8 mouse cellular contexts compared by ENCODE assay signal in the genomic region with DNA sequence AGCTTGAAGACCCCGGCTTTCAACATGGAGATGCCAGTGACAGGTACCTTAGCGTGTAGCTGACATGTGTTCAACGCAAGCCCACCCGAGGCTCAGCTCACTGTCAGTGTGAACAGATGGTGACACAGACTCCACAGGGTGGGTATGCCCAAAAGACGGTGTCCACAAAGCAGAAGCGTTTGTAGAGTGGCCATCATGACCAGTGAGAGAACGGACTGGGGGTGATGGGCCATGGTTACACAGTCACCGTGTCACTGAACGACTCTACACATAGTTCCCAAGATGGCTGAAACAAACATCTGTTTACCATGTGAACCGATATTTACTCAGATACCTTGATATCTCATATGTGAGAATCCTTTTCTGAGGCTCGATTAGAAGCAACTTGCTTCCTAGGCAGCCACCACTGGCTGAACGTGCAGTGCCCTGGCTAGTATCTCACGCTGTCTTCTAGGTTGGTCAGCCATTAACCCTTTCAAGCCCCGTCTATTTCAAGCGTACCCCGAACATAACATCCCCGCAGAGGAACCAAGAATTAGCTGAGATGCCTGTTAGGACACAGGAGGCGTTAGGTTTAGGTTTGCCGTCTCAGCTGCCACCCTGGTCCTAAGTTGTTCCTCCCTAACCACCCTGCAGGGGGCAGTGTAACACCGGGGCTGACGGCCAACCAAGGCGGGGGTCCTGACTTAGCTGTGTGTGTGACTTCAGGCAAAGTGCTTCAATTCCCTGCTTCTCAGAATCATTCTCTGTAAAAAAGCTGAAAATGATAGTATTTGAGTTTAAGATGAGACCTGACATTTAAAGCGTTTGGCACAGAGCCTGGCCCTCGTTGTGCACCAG. TPM values are rescaled to one million over a fixed set of nuclear protein-coding genes. Genes with fewer than 3 reads are reported as not detected.
A peak's percentile ranks its signal among the peaks of the same experiment; 100 is the strongest.
DNase-seq lines count a peak whose midpoint lies in the region; ATAC-seq and TF ChIP-seq lines count a peak whose summit lies in the region.

No protein-coding gene starts in this region.

- no peaks in the 10 kb centered on the region for H3K36me3 ChIP-seq in spleen, adult 2 months (ENCODE audit: control insufficient read depth, insufficient read depth, low read length)
- H3K36me3 ChIP-seq in kidney, postnatal 0 days (ENCODE audit: insufficient read depth, low read length): no peaks in the 10 kb centered on the region
- H3K36me3 ChIP-seq in liver, embryonic 11.5 days (ENCODE audit: control insufficient read depth, insufficient read depth, low read length): no peaks in the 10 kb centered on the region
- H3K36me3 ChIP-seq in neural tube, embryonic 11.5 days (ENCODE audit: control insufficient read depth, insufficient read depth, low read length): no peaks in the 10 kb centered on the region

- no peak overlapping the region for H3K27ac ChIP-seq in spleen, adult 2 months (ENCODE audit: insufficient read depth, low read length)
- no peak overlapping the region for H3K27ac ChIP-seq in kidney, postnatal 0 days
- H3K27ac ChIP-seq in liver, embryonic 11.5 days (ENCODE audit: low read depth, low read length): no peak overlapping the region
- no peak overlapping the region for H3K27ac ChIP-seq in neural tube, embryonic 11.5 days (ENCODE audit: low read depth, low read length)

- WGBS in spleen, adult 2 months: 50% methylated on average over 24 of the region's 24 CpGs
- WGBS in kidney, postnatal 0 days: 43% methylated on average over 24 of the region's 24 CpGs
- WGBS in liver, embryonic 11.5 days: 45% methylated on average over 24 of the region's 24 CpGs
- 47% methylated on average over 24 of the region's 24 CpGs for WGBS in neural tube, embryonic 11.5 days

- H3K27me3 ChIP-seq in spleen, adult 2 months (ENCODE audit: control insufficient read depth, insufficient read depth, low read length): no peaks in the 10 kb centered on the region
- 0 out of 2 replicates have a peak, but pooled peaks cover 3% of the 10 kb centered on the region for H3K27me3 ChIP-seq in kidney, postnatal 0 days (ENCODE audit: insufficient read depth, low read length)
- H3K27me3 ChIP-seq in liver, embryonic 11.5 days (replicated peaks; ENCODE audit: control insufficient read depth, insufficient read depth, low read length): peaks cover 4% of the 10 kb centered on the region; the same call in 1 of the 2 replicates
- no peaks in the 10 kb centered on the region for H3K27me3 ChIP-seq in neural tube, embryonic 11.5 days (ENCODE audit: control insufficient read depth, insufficient read depth, low read length)

- H3K9ac ChIP-seq in kidney, postnatal 0 days (ENCODE audit: low read depth, low read length): no peak overlapping the region
- no peak overlapping the region for H3K9ac ChIP-seq in liver, embryonic 11.5 days (ENCODE audit: low read depth, low read length)
- no peak overlapping the region for H3K9ac ChIP-seq in neural tube, embryonic 11.5 days (ENCODE audit: low read length)

- no peak overlapping the region for H3K4me2 ChIP-seq in kidney, postnatal 0 days (ENCODE audit: low read length)
- no peak overlapping the region for H3K4me2 ChIP-seq in liver, embryonic 11.5 days
- H3K4me2 ChIP-seq in neural tube, embryonic 11.5 days (ENCODE audit: low read depth): no peak overlapping the region

- intact Hi-C loops in gastrocnemius, postnatal 14 days (cut with DNase I; ENCODE audit: low total_unique reads): no loop called here

- no peaks in the 10 kb centered on the region for H3K9me3 ChIP-seq in kidney, postnatal 0 days (replicated peaks; ENCODE audit: low read length)
- H3K9me3 ChIP-seq in liver, embryonic 11.5 days (ENCODE audit: control insufficient read depth, low read length): no peaks in the 10 kb centered on the region
- no peaks in the 10 kb centered on the region for H3K9me3 ChIP-seq in neural tube, embryonic 11.5 days (ENCODE audit: control insufficient read depth, low read length)

- H3K4me1 ChIP-seq in spleen, adult 2 months (ENCODE audit: control insufficient read depth, insufficient read depth, insufficient read length): no peaks in the 10 kb centered on the region
- H3K4me1 ChIP-seq in kidney, postnatal 0 days (replicated peaks; ENCODE audit: insufficient read depth, low read length): no peaks in the 10 kb centered on the region
- no peaks in the 10 kb centered on the region for H3K4me1 ChIP-seq in liver, embryonic 11.5 days (replicated peaks; ENCODE audit: control insufficient read depth, insufficient read depth, low read length)
- no peaks in the 10 kb centered on the region for H3K4me1 ChIP-seq in neural tube, embryonic 11.5 days (ENCODE audit: control insufficient read depth, insufficient read depth, low read length)

- H3K4me3 ChIP-seq in spleen, adult 2 months (ENCODE audit: extremely low read depth, insufficient read depth, insufficient read length): no peak overlapping the region
- H3K4me3 ChIP-seq in kidney, postnatal 0 days (replicated peaks; ENCODE audit: low read depth, low read length): no peak overlapping the region
- H3K4me3 ChIP-seq in liver, embryonic 11.5 days (ENCODE audit: low read depth, low read length): no peak overlapping the region
- H3K4me3 ChIP-seq in neural tube, embryonic 11.5 days (ENCODE audit: low read depth, low read length): no peak overlapping the region

- peak; percentile 6; the same call in 1 of the 2 replicates for TF ChIP-seq CTCF in spleen, adult 2 months (IDR thresholded peaks at IDR 0.05; ENCODE audit: extremely low read depth, insufficient read depth, insufficient read length, insufficient replicate concordance)
- TF ChIP-seq CTCF in kidney, postnatal 0 days (IDR thresholded peaks at IDR 0.05; ENCODE audit: low read depth): peak; percentile 90

- DNase-seq in spleen, adult 2 months (ENCODE audit: low read depth in 1 of 2, low spot score in 2 of 2): no peak
- no peak for DNase-seq in spleen, postnatal 36 days (ENCODE audit: low spot score in 2 of 2)
- DNase-seq in cerebellum, postnatal 14 days: peak; percentile 81 to 90
- peak; percentile 26 for DNase-seq in gastrocnemius, postnatal 14 days
- DNase-seq in kidney, postnatal 0 days (ENCODE audit: low spot score): peak; percentile 77
- DNase-seq in liver, embryonic 11.5 days (ENCODE audit: low spot score): no peak
- peak; percentile 82 for DNase-seq in neural tube, embryonic 11.5 days (ENCODE audit: low spot score)
- DNase-seq in yolk sac, embryonic 10.5 days (ENCODE audit: low spot score): peak; percentile 28

- no peak for TF ChIP-seq POLR2A in spleen, adult 2 months (IDR thresholded peaks at IDR 0.05; ENCODE audit: low read depth, low read length)

- no peak; the same call in 1 of the 2 replicates for ATAC-seq in kidney, postnatal 0 days (replicated peaks; ENCODE audit: low FRiP score, low read depth)
- 0 out of 2 replicates have a peak, but pooled peaks have one; percentile 41 for ATAC-seq in liver, embryonic 11.5 days (replicated peaks; ENCODE audit: low FRiP score)
- peak; percentile 81 for ATAC-seq in neural tube, embryonic 11.5 days (ENCODE audit: insufficient read depth, low FRiP score, low TSS enrichment)

RNA-seq across cellular contexts. Expression of gene Erich3, which starts 10.9 kb away (rescaled TPM):
- polyA plus RNA-seq in spleen, adult 2 months (2012; rRNA removed): 0.02 TPM in 1 of 2 replicates, not detected in the other
- total RNA-seq in gastrocnemius, postnatal 14 days (2021): under 1 TPM; 0.04 TPM
- not detected in 2 replicates for polyA plus RNA-seq in kidney, postnatal 0 days (2015; fragmentation: Nextera tagmentation; extraction: Ambion mirVana)
- polyA plus RNA-seq in liver, embryonic 11.5 days (2014; fragmentation: Nextera tagmentation; extraction: Ambion mirVana): not detected in 2 replicates
- polyA plus RNA-seq in neural tube, embryonic 11.5 days (2014; fragmentation: Nextera tagmentation; extraction: Ambion mirVana): 0.77 and 0.95 TPM in 2 replicates

RNA-seq across cellular contexts. Expression of gene Tyw3, which starts 55.9 kb away (rescaled TPM):
- polyA plus RNA-seq in spleen, adult 2 months (2012; rRNA removed): 7.5 and 8.1 TPM in 2 replicates
- 1 to 10 TPM; 1.4 to 2.5 TPM for total RNA-seq in gastrocnemius, postnatal 14 days (2021)
- 16.3 and 16.8 TPM in 2 replicates for polyA plus RNA-seq in kidney, postnatal 0 days (2015; fragmentation: Nextera tagmentation; extraction: Ambion mirVana)
- polyA plus RNA-seq in liver, embryonic 11.5 days (2014; fragmentation: Nextera tagmentation; extraction: Ambion mirVana): 8.2 and 10.7 TPM in 2 replicates
- polyA plus RNA-seq in neural tube, embryonic 11.5 days (2014; fragmentation: Nextera tagmentation; extraction: Ambion mirVana): 19.0 and 24.4 TPM in 2 replicates

RNA-seq across cellular contexts. Expression of gene Cryz, which starts 56.3 kb away (rescaled TPM):
- 1.9 and 2.5 TPM in 2 replicates for polyA plus RNA-seq in spleen, adult 2 months (2012; rRNA removed)
- total RNA-seq in gastrocnemius, postnatal 14 days (2021): 1 to 10 TPM; 7.0 to 7.6 TPM
- 92.1 and 104 TPM in 2 replicates for polyA plus RNA-seq in kidney, postnatal 0 days (2015; fragmentation: Nextera tagmentation; extraction: Ambion mirVana)
- polyA plus RNA-seq in liver, embryonic 11.5 days (2014; fragmentation: Nextera tagmentation; extraction: Ambion mirVana): 22.0 and 24.7 TPM in 2 replicates
- 17.6 and 18.2 TPM in 2 replicates for polyA plus RNA-seq in neural tube, embryonic 11.5 days (2014; fragmentation: Nextera tagmentation; extraction: Ambion mirVana)

Comparison
In these comparisons a context has a peak if more than half of its experiments do, and no peak if none do; other contexts are left out.
1. DNase-seq: peak in cerebellum, postnatal 14 days (2 of 2), gastrocnemius, postnatal 14 days (single experiment), kidney, postnatal 0 days (single experiment), neural tube, embryonic 11.5 days (single experiment) and yolk sac, embryonic 10.5 days (single experiment); none in spleen, adult 2 months (0 of 2), spleen, postnatal 36 days (0 of 2) and liver, embryonic 11.5 days (single experiment).